Mouse (Mus musculus) hindbrain, embryonic 12.5 days (tissue): ENCODE results near the gene Klhl3. TPM values are rescaled to one million over a fixed set of nuclear protein-coding genes. Genes with fewer than 3 reads are reported as not detected.

Experiments
- ATAC-seq: fragments of 200-750 bp; cut with Nextera tagmentation; 2 replicates; pipeline ENCODE4 v1.8.0; 2017; ENCODE audit warnings: moderate TSS enrichment; ENCODE audit not compliant: low FRiP score
- H3K27ac ChIP-seq: fragments of 300-500 bp; sonication (generic); 2 replicates; pipeline ENCODE4 v1.5.1; 2016; ENCODE audit warnings: mild to moderate bottlenecking
- H3K27me3 ChIP-seq: fragments of 300-500 bp; sonication (generic); 2 replicates; pipeline ENCODE4 v1.6.1; 2016; ENCODE audit warnings: mild to moderate bottlenecking
- H3K36me3 ChIP-seq: fragments of 300-500 bp; sonication (generic); 2 replicates; pipeline ENCODE4 v1.6.1; 2016; ENCODE audit warnings: mild to moderate bottlenecking
- H3K4me1 ChIP-seq: fragments of 300-500 bp; sonication (generic); 2 replicates; pipeline ENCODE4 v1.6.1; 2016
- H3K4me2 ChIP-seq: fragments of 300-500 bp; sonication (generic); replicated peaks from 2 replicates; pipeline ENCODE4 v1.6.1; 2016; ENCODE audit warnings: mild to moderate bottlenecking
- H3K4me3 ChIP-seq: fragments of 300-500 bp; sonication (generic); 2 replicates; pipeline ENCODE4 v1.5.1; 2016; ENCODE audit warnings: mild to moderate bottlenecking
- H3K9ac ChIP-seq: fragments of 300-500 bp; sonication (generic); 2 replicates; pipeline ENCODE4 v1.6.1; 2016; ENCODE audit warnings: mild to moderate bottlenecking, moderate library complexity
- H3K9me3 ChIP-seq: fragments of 300-500 bp; sonication (generic); replicated peaks from 2 replicates; pipeline ENCODE4 v1.6.1; 2016; ENCODE audit warnings: mild to moderate bottlenecking
- WGBS: fragments of 180-500 bp; shearing (Covaris S2); methylation state at CpG from one replicate; pipeline ENCODE4 v1.1.7; 2016; 5-methylcytosine and 5-hydroxymethylcytosine counted together
- polyA plus RNA-seq: library from polyadenylated mRNA; unstranded; fragments of >200 nt; fragmentation: Nextera tagmentation; extraction: Ambion mirVana; gene quantifications from 2 replicates; pipeline ENCODE4 v1.2.1, GENCODE M21; 2016

Klhl3 gene
- polyA plus RNA-seq, 1 experiment from 2014 or later: 5.8 TPM

DNA sequence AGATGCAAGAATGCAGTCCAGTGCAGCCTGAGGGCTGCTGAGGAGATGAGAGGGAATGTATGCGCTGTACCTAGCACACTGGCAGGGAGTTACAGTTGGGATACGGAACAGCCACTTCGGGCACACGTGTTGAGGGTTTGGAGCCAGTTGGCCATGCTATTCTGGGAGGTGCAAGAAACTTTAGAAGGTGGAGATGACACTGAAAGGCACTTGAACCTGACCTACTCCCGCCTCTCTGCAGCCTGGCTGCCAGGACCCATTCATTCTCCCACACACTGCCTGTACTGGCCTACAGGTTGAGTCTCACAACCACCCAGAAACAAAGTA is 105.4 kb downstream of the Klhl3 start:
- H3K9me3 ChIP-seq: no peaks in the 10 kb centered on the region
- no peak overlapping the region for H3K4me2 ChIP-seq
- no peak for ATAC-seq
- H3K4me3 ChIP-seq: no peak overlapping the region
- WGBS: 89% methylated on average over 5 of the region's 5 CpGs
- H3K36me3 ChIP-seq: 0 out of 2 replicates have a peak, but pooled peaks cover 3% of the 10 kb centered on the region
- no peak overlapping the region for H3K9ac ChIP-seq
- H3K27me3 ChIP-seq: no peaks in the 10 kb centered on the region
- H3K4me1 ChIP-seq: peaks cover 5% of the 10 kb centered on the region
- no peak overlapping the region for H3K27ac ChIP-seq

DNA sequence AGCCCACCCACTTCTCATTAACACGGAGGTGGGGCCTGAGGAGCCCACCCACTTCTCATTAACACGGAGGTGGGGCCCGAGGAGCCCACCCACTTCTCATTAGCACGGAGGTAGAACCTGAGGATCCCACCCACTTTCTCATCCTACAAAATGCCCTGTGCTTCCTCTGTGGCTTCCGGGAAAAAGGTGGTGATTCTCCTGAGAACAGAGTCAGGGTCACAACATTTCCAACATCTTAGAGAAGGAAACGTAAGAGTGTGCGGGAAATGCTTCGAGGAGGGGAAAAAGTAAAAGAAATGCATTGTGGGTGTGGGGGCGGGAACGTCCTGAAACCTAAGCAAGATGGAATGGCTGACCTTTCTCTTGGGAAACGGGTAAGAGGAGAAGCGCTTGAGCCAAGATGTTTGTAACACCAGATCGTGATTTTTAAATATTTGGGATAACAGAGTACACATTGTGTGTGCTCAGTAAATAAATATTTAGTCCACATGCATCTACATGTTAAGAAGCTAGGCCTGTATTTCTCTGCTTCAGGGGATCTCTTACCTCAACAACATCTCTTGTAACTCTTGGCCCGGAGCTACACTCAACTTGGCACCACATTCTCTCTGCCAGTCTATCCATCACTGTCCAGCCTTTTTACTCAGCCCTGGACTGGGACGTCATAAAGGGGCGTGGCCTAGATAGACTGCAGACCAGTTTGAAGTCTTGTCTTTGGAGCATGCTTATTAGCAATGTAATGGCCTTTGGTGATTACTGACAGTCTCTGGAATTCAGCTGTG is 105.9 kb downstream of the Klhl3 start:
- Histone ChIP-seq H3K27ac (no peak overlapping the region), H3K9ac (no peak overlapping the region), H3K27me3 (no peaks in the 10 kb centered on the region), H3K36me3 (0 out of 2 replicates have a peak, but pooled peaks cover 3% of the 10 kb centered on the region), H3K9me3 (no peaks in the 10 kb centered on the region), H3K4me1 (peaks cover 5% of the 10 kb centered on the region), H3K4me3 (no peak overlapping the region), H3K4me2 (no peak overlapping the region)
- ATAC-seq: no peak
- WGBS: 61% methylated on average over 16 of the region's 16 CpGs

DNA sequence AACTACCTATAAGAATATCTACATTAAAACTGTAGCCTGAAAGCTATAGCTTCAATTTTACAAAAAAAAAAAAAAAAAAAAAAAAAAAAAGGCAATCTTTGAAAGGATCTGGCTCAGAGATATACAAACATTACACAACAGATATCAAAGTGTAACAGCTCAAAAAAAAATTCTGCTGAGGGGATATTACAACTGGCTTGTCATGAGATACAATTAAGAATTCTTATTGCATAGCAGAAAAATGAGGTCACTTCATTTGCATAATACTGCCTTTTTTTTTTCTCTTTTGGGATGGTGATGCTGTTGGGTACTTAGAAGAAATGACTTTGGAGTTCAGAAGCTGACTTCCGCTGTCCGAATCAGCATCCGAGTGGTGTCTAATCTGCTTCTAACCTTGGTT is 111.6 kb downstream of the Klhl3 start:
- Histone ChIP-seq H3K4me3 (no peak overlapping the region), H3K27me3 (no peaks in the 10 kb centered on the region), H3K27ac (no peak overlapping the region), H3K9me3 (no peaks in the 10 kb centered on the region), H3K9ac (no peak overlapping the region), H3K4me1 (no peaks in the 10 kb centered on the region), H3K36me3 (0 out of 2 replicates have a peak, but pooled peaks cover 3% of the 10 kb centered on the region), H3K4me2 (no peak overlapping the region)
- WGBS: 86% methylated on average over 3 of the region's 3 CpGs
- ATAC-seq: no peak

DNA sequence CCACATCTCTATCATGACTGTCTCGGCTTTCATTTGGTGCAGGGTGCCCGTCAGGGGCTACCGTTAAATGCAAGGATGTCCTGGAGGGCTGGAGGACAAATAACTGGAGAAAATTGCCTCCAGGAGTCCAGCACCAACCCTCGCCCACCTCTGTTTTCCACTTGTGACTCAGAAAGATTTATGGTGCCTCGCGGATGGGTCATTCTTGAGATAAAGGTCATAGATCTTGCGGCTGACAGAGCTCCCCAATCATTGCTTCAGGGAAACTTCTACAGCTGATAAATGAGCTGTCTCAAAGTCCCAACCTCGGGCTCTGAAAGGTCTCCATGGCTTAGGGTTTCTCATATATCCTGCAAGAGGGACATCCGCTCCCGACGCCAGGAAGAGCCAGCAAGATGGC is 116.9 kb downstream of the Klhl3 start:
- Histone ChIP-seq H3K27ac (no peak overlapping the region), H3K27me3 (no peaks in the 10 kb centered on the region), H3K4me1 (0 out of 2 replicates have a peak, but pooled peaks cover 2% of the 10 kb centered on the region), H3K36me3 (no peaks in the 10 kb centered on the region), H3K4me2 (no peak overlapping the region), H3K9ac (no peak overlapping the region), H3K9me3 (no peaks in the 10 kb centered on the region), H3K4me3 (no peak overlapping the region)
- no peak for ATAC-seq
- 65% methylated on average over 11 of the region's 11 CpGs for WGBS

DNA sequence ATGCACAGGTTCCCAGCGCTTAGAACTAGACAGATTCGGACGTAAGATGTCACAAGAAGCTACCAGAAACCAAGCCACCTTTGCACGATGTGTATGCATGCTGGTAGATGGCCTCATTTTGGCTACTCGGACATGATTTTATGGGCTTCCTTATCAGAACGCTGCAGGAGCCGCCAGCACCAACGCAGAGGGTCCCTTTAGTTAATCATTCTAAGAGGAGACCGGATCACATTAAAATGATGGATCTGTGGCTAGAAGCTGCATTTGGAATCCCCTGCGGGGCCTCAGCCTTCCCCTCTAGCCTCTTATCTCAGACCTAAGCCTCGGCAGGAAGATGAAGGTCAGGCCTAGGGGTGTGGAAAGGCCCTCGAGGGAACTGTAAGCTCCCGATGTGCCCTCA is 117.5 kb downstream of the Klhl3 start:
- H3K9ac ChIP-seq: no peak overlapping the region
- no peaks in the 10 kb centered on the region for H3K36me3 ChIP-seq
- no peak overlapping the region for H3K4me3 ChIP-seq
- no peak overlapping the region for H3K4me2 ChIP-seq
- H3K4me1 ChIP-seq: 0 out of 2 replicates have a peak, but pooled peaks cover 2% of the 10 kb centered on the region
- no peaks in the 10 kb centered on the region for H3K9me3 ChIP-seq
- WGBS: 74% methylated on average over 13 of the region's 13 CpGs
- no peaks in the 10 kb centered on the region for H3K27me3 ChIP-seq
- no peak overlapping the region for H3K27ac ChIP-seq
- ATAC-seq: 0 out of 2 replicates have a peak, but pooled peaks have one; percentile 43

DNA sequence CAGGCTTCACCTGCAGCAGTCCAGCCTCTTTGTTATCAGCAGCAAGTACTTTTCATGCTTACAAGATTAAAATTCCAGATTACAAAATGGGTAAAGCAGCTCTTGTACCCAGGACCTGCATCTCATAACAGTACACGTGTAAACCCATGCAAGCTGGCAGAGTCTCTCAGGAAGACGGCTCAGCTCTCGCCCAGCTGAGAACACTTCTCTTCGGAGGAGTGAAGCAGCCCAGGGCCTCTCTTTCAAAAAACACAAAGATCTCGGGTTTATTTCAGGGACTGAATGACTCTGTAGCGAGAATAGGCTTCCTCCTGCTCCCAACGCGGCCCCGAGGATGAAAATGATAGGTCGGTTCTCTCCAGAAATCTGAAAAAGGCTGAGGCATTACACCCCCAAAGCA is 128.8 kb downstream of the Klhl3 start:
- 68% methylated on average over 10 of the region's 10 CpGs for WGBS
- Histone ChIP-seq H3K4me1 (peaks cover 27% of the 10 kb centered on the region), H3K27ac (no peak overlapping the region), H3K9ac (no peak overlapping the region), H3K27me3 (no peaks in the 10 kb centered on the region), H3K4me2 (no peak overlapping the region), H3K4me3 (no peak overlapping the region), H3K9me3 (no peaks in the 10 kb centered on the region), H3K36me3 (no peaks in the 10 kb centered on the region)
- ATAC-seq: no peak

DNA sequence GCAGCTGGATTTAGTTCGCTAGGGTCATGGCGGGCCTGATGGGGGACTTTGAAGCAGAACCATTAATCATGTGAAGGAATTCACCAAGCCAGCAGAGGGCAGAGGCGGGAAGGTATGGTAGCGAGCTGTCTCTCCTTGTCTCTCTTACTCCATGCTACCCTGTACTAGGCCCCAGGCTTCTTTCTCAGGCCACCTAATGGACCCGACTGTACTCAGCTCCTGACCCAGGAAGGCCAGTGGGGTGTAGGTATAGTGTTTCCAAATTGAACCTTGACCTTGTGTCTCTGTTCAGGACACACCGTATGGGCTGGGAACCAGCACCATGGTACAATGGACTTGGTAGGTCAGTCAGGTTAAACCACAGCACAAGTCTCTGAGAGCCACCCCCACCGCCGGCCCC is 129.2 kb downstream of the Klhl3 start:
- Histone ChIP-seq H3K4me1 (peaks cover 31% of the 10 kb centered on the region), H3K9ac (no peak overlapping the region), H3K4me2 (no peak overlapping the region), H3K36me3 (no peaks in the 10 kb centered on the region), H3K27me3 (no peaks in the 10 kb centered on the region), H3K27ac (no peak overlapping the region), H3K9me3 (no peaks in the 10 kb centered on the region), H3K4me3 (no peak overlapping the region)
- no peak for ATAC-seq
- 66% methylated on average over 8 of the region's 8 CpGs for WGBS

DNA sequence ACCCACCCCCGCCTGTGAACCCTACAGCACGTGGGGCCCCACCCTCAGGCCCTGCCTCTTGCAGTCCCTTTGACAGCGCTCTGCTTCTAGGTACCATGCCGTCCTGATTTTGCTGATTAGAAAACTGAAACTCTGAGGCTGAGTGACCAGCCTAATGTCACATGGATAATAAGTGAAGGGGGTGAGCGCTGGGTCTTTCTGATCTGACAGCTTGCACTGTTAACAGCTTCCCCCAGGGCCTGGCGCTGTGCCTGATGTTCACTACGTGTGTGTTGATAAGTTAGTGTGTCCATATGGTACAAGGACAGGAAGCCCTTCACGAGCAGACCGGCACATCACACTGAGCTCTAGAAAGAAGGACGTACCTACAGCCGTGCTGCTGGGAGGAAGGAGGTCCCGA is 130.1 kb downstream of the Klhl3 start:
- H3K27ac ChIP-seq: no peak overlapping the region
- no peak overlapping the region for H3K9ac ChIP-seq
- no peak overlapping the region for H3K4me3 ChIP-seq
- no peaks in the 10 kb centered on the region for H3K27me3 ChIP-seq
- 58% methylated on average over 12 of the region's 12 CpGs for WGBS
- no peaks in the 10 kb centered on the region for H3K36me3 ChIP-seq
- H3K4me2 ChIP-seq: no peak overlapping the region
- ATAC-seq: peak; percentile 58
- H3K9me3 ChIP-seq: no peaks in the 10 kb centered on the region
- peaks cover 37% of the 10 kb centered on the region for H3K4me1 ChIP-seq

DNA sequence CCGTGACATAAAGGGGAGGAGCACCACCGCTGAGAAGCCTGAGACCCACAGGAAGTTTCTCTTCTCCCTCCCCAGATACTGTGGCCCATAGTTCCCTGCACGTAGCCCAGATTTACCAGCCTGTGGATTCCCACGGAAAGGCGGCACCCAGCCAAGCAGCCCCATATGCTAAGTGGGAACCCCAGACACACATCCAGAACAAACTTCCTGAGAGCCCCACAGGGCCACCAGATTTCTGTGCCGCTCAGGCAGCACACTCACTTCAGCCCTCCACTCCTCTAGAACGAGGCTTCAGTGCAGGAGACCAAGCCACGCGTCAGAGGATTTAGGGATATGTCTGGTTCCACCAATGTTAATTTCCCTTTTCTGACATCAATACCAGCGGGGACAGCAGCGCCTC is 130.5 kb downstream of the Klhl3 start:
- no peak for ATAC-seq

DNA sequence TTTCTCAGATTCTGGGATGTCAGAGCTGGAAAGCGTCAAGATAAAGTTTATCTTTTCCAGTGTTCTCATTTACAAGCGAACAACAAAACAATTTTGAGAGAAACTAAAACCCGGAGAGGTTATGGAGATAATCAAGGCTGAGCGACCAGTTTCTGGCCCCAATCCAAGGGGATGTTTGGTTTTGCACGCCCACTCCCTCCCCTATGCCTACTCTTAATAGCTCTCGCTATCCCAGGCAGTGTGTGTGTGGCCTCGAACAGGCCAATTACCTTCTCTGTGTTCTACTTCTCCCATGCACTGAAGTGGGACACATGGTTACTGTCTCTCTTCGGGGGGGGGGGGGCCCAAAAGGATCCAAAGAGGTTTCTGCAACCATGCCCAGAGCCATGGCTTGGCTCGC is 132.7 kb downstream of the Klhl3 start:
- H3K27ac ChIP-seq: peak overlapping the region; percentile 62; the same call in 1 of the 2 replicates
- H3K4me2 ChIP-seq: no peak overlapping the region
- 63% methylated on average over 9 of the region's 9 CpGs for WGBS
- H3K4me1 ChIP-seq: peaks cover 37% of the 10 kb centered on the region
- no peaks in the 10 kb centered on the region for H3K27me3 ChIP-seq
- H3K9ac ChIP-seq: no peak overlapping the region
- no peak overlapping the region for H3K4me3 ChIP-seq
- H3K36me3 ChIP-seq: no peaks in the 10 kb centered on the region
- H3K9me3 ChIP-seq: no peaks in the 10 kb centered on the region
- no peak for ATAC-seq

More for the DNA sequence above, 130.5 kb downstream of the Klhl3 start:
- Histone ChIP-seq H3K4me3 (no peak overlapping the region), H3K4me2 (no peak overlapping the region), H3K9me3 (no peaks in the 10 kb centered on the region), H3K4me1 (peaks cover 37% of the 10 kb centered on the region), H3K27ac (no peak overlapping the region), H3K27me3 (no peaks in the 10 kb centered on the region), H3K36me3 (no peaks in the 10 kb centered on the region), H3K9ac (no peak overlapping the region)
- WGBS: 62% methylated on average over 11 of the region's 11 CpGs

DNA sequence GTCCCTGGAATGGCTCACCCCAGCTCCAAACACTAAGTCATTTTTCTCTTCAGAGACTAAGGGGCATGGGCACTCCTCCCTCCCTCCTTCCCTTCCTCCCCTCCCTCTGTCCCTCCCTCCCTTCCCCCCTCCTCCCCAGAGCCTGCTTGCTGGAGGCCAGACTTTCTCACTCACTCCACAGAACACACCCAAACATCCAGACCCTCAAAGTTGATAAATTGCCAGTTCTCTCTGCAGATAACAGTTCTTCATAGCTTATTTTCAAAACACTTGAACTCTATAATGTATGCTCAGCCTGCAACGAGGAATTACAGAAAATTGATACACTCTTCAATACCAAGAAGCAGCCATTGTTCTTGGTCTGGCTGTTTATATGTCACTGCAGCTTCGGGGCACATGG is 133.3 kb downstream of the Klhl3 start:
- 34% methylated on average over 2 of the region's 2 CpGs for WGBS
- ATAC-seq: no peak
- no peak overlapping the region for H3K9ac ChIP-seq
- H3K4me2 ChIP-seq: no peak overlapping the region
- H3K9me3 ChIP-seq: no peaks in the 10 kb centered on the region
- H3K27me3 ChIP-seq: no peaks in the 10 kb centered on the region
- H3K36me3 ChIP-seq: no peaks in the 10 kb centered on the region
- H3K27ac ChIP-seq: peak overlapping the region; percentile 62; the same call in 1 of the 2 replicates
- no peak overlapping the region for H3K4me3 ChIP-seq
- peaks cover 37% of the 10 kb centered on the region for H3K4me1 ChIP-seq

DNA sequence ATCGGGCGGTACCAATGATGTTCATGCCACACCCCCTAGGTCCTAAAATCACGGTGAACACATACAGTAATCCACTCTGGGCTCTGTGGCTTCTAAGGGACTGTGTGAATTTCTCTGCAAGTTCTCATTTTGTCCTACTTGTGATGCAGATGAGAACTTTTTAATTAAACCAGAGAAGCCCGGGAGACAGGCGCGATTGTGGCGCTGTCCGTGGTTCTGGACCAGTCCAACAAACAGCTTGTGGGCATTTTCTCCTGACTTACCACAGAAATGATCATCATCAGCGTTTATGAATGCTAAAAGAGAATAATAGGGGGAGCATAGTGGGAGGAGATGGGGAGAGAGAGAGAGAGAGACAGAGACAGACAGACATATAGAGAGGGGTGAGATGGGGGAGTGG is 134.5 kb downstream of the Klhl3 start:
- H3K36me3 ChIP-seq: no peaks in the 10 kb centered on the region
- H3K27ac ChIP-seq: no peak overlapping the region
- ATAC-seq: no peak
- 26% methylated on average over 9 of the region's 9 CpGs for WGBS
- no peaks in the 10 kb centered on the region for H3K9me3 ChIP-seq
- no peak overlapping the region for H3K4me3 ChIP-seq
- H3K9ac ChIP-seq: no peak overlapping the region
- H3K27me3 ChIP-seq: no peaks in the 10 kb centered on the region
- no peak overlapping the region for H3K4me2 ChIP-seq
- H3K4me1 ChIP-seq: peaks cover 37% of the 10 kb centered on the region

DNA sequence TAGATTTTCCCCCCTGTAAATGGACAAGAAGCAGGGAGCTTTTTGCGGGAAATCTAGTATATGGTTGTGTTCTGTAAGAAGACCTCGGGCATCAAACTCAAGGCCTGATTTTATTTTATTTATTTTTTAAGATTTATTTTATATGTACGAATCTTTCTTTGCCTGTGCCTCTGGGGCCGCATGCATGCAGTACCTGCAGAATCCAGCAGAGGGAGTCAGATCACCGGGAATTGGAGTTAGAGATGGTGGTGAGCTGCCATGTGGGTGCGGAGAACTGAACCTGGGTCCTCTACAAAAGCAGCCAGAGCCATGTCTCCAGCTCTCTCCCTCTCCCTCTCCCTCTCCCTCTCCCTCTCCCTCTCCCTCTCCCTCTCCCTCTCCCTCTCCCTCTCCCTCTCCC is 135.7 kb downstream of the Klhl3 start:
- H3K9ac ChIP-seq: no peak overlapping the region
- H3K27ac ChIP-seq: no peak overlapping the region
- no peaks in the 10 kb centered on the region for H3K27me3 ChIP-seq
- H3K4me2 ChIP-seq: no peak overlapping the region
- no peaks in the 10 kb centered on the region for H3K9me3 ChIP-seq
- ATAC-seq: no peak
- no peaks in the 10 kb centered on the region for H3K36me3 ChIP-seq
- H3K4me1 ChIP-seq: peaks cover 25% of the 10 kb centered on the region
- 86% methylated on average over 6 of the region's 6 CpGs for WGBS
- H3K4me3 ChIP-seq: no peak overlapping the region
